In the genomic region with DNA sequence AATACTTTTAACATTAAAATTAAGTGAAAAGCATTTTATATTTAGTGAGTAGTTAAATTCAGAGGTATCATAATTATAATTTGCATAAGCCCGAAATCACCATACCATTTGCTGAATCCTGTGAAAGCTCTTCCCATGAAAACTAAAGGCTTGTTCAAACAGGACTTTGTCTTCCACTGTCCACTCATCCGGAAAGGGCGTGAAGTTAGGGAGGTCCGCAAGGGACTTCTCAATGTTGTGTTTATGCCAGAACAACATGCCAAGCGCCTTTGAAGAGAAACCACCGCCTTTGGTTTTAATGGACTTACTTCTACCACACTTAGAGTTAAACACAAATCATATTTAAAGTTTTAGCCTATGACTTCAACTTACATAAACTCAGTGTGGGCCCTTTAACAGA, we compare ENCODE assay signal across 15 mouse cellular contexts.
"Had no signal": no experiment of that assay in that cellular context is flagged by ENCODE, and none has a peak within 500 bp of the region (broad histone marks: within the 10 kb centered on the region; RNA-seq: fewer than 3 reads in every experiment).

No protein-coding gene starts in this region.

- DNase-seq: layer of hippocampus, adult 9-11 months; layer of hippocampus, postnatal 36 days; liver, embryonic 13.5 days; lung, adult 2 months; lung, postnatal 36 days; right cerebral cortex, postnatal 4 days; spleen, adult 18-20 months; thymus, postnatal 36 days had no signal

- H3K27me3 ChIP-seq: limb, embryonic 12.5 days; liver, embryonic 13.5 days; midbrain, embryonic 13.5 days; stomach, embryonic 15.5 days had no signal

- H3K4me3 ChIP-seq: limb, embryonic 12.5 days; liver, embryonic 13.5 days; midbrain, embryonic 13.5 days; stomach, embryonic 15.5 days had no signal

- H3K9ac ChIP-seq: limb, embryonic 12.5 days; liver, embryonic 13.5 days; midbrain, embryonic 13.5 days; stomach, embryonic 15.5 days had no signal

- H3K4me1 ChIP-seq: limb, embryonic 12.5 days; midbrain, embryonic 13.5 days; stomach, embryonic 15.5 days had no signal

- H3K9me3 ChIP-seq: limb, embryonic 12.5 days; liver, embryonic 13.5 days; midbrain, embryonic 13.5 days; stomach, embryonic 15.5 days had no signal

- H3K27ac ChIP-seq: limb, embryonic 12.5 days; liver, embryonic 13.5 days; midbrain, embryonic 13.5 days; stomach, embryonic 15.5 days had no signal

- ATAC-seq: hindbrain, embryonic 16.5 days; inflammation-experienced regulatory T-cells, adult 6 months; intestine, postnatal 0 days; lung, postnatal 0 days; midbrain, embryonic 13.5 days had no signal

- H3K4me2 ChIP-seq: limb, embryonic 12.5 days; liver, embryonic 13.5 days; midbrain, embryonic 13.5 days; stomach, embryonic 15.5 days had no signal
